Mouse (Mus musculus): ENCODE results near the gene 1810009A15Rik. TPM values are rescaled to one million over a fixed set of nuclear protein-coding genes. Genes with fewer than 3 reads are reported as not detected.
"Not testable (repeated sequence)": the region's sequence is repeated elsewhere in the genome, so short reads cannot be mapped to it uniquely, and the experiment has no call there.

Gene 1810009A15Rik
- total RNA-seq, 2 experiments from 2014 or later: 49.6 to 50.3 TPM

GRCm38 (mm10) chr19:8872266-8872840 is 16.3 kb upstream of the 1810009A15Rik start:
- DNase-seq: peak in 1 of 2 experiments; percentile 23

- DNase-seq: no peak
Observed at GRCm38 (mm10) chr19:8875031-8875430, 13.6 kb upstream of the 1810009A15Rik start.

GRCm38 (mm10) chr19:8880311-8881033 is 8.2 kb upstream of the 1810009A15Rik start, which contains the start of gene Uqcc3:
TSS of gene Uqcc3 (minus strand) at chr19:8880923.
- DNase-seq: peak; percentile 92 to 93

GRCm38 (mm10) chr19:8881034-8881392 is 7.6 kb upstream of the 1810009A15Rik start:
- DNase-seq: no peak

- DNase-seq: no peak
Observed at GRCm38 (mm10) chr19:8883616-8884015, 5.0 kb upstream of the 1810009A15Rik start, which contains the start of the genes Lbhd1 and Gm49403. TSS of gene Lbhd1 (plus strand) at chr19:8883732. TSS of gene Gm49403 (plus strand) at chr19:8883930.

GRCm38 (mm10) chr19:8886916-8887584 is 1.6 kb upstream of the 1810009A15Rik start:
- no peak for DNase-seq

GRCm38 (mm10) chr19:8887585-8888463 is 829 bp upstream of the 1810009A15Rik start:
- DNase-seq: no peak

- peak; percentile 88 for DNase-seq
Observed at GRCm38 (mm10) chr19:8892829-8893766, 4.4 kb downstream of the 1810009A15Rik start, which contains the start of gene Ints5. TSS of gene Ints5 (plus strand) at chr19:8893005.

- DNase-seq: no peak
Observed at GRCm38 (mm10) chr19:8895397-8895960, 6.8 kb downstream of the 1810009A15Rik start.

GRCm38 (mm10) chr19:8896231-8896630 is 7.6 kb downstream of the 1810009A15Rik start:
- not testable (repeated sequence) for DNase-seq

GRCm38 (mm10) chr19:8897211-8897864 is 8.7 kb downstream of the 1810009A15Rik start:
- peak; percentile 70 to 77 for DNase-seq

- DNase-seq: peak; percentile 97
Observed at GRCm38 (mm10) chr19:8897865-8898495, 9.3 kb downstream of the 1810009A15Rik start, which contains the start of gene Ganab. TSS of gene Ganab (plus strand) at chr19:8898071.

- DNase-seq: no peak
Observed at GRCm38 (mm10) chr19:8898576-8898975, 9.9 kb downstream of the 1810009A15Rik start.

GRCm38 (mm10) chr19:8899079-8899478 is 10.4 kb downstream of the 1810009A15Rik start:
- peak in 1 of 2 experiments; percentile 34 for DNase-seq

GRCm38 (mm10) chr19:8903412-8903811 is 14.8 kb downstream of the 1810009A15Rik start:
- no peak for DNase-seq

GRCm38 (mm10) chr19:8908531-8908930 is 19.9 kb downstream of the 1810009A15Rik start:
- DNase-seq: no peak

GRCm38 (mm10) chr19:8911810-8912209 is 23.2 kb downstream of the 1810009A15Rik start:
- DNase-seq: no peak

- no peak for DNase-seq
Observed at GRCm38 (mm10) chr19:8914212-8914611, 25.6 kb downstream of the 1810009A15Rik start.

- DNase-seq: no peak
Observed at GRCm38 (mm10) chr19:8919000-8919399, 30.3 kb downstream of the 1810009A15Rik start.
